8 mouse cellular contexts compared by ENCODE assay signal in genomic region chr10:83617366-83617765, GRCm38 (mm10). TPM values are rescaled to one million over a fixed set of nuclear protein-coding genes. Genes with fewer than 3 reads are reported as not detected.
DNase-seq lines count a peak whose midpoint lies in the region; ATAC-seq and TF ChIP-seq lines count a peak whose summit lies in the region.

No protein-coding gene starts in this region.

- intact Hi-C loops in gastrocnemius, adult 2 months (cut with DNase I) = no loop called here

- DNase-seq in gastrocnemius, adult 2 months = no peak
- no peak for DNase-seq in gastrocnemius, adult 18-20 months (ENCODE audit: low spot score)
- DNase-seq in spleen, postnatal 10 days (ENCODE audit: low spot score in 2 of 2) = peak; percentile 24 to 58
- DNase-seq in spleen, postnatal 36 days (ENCODE audit: low spot score in 2 of 2) = no peak
- peak; percentile 50 for DNase-seq in lung, postnatal 36 days
- DNase-seq in urinary bladder, postnatal 25 days (ENCODE audit: low spot score) = no peak
- DNase-seq in layer of hippocampus, postnatal 36 days = no peak

- no peak overlapping the region for H3K27ac ChIP-seq in gastrocnemius, adult 2 months

- TF ChIP-seq CTCF in gastrocnemius, adult 2 months (IDR thresholded peaks at IDR 0.05) = peak; percentile 61

- peak; percentile 71 for ATAC-seq in common myeloid progenitor, adult 5-6 weeks (replicated peaks; ENCODE audit: low read depth, poor library complexity, severe bottlenecking)

- no peak overlapping the region for H3K4me3 ChIP-seq in gastrocnemius, adult 2 months

RNA-seq across cellular contexts. Expression of gene Appl2, which starts 31.2 kb away (rescaled TPM):
- 10 to 100 TPM; 19.3 to 21.0 TPM for total RNA-seq in gastrocnemius, adult 2 months (2021)
- 10 to 100 TPM; 17.8 to 18.4 TPM for total RNA-seq in gastrocnemius, adult 18-20 months (2021)
- 12.4 and 18.5 TPM in 2 replicates for total RNA-seq in common myeloid progenitor, adult 5-6 weeks (2017)
- 10 to 100 TPM; 78.0 to 81.1 TPM for total RNA-seq in layer of hippocampus, postnatal 36 days (2021)

Comparison
In these comparisons a context has a peak if more than half of its experiments do, and no peak if none do; other contexts are left out.
1. DNase-seq: peak in spleen, postnatal 10 days (2 of 2) and lung, postnatal 36 days (single experiment); none in gastrocnemius, adult 2 months (single experiment), gastrocnemius, adult 18-20 months (single experiment), spleen, postnatal 36 days (0 of 2), urinary bladder, postnatal 25 days (single experiment) and layer of hippocampus, postnatal 36 days (0 of 2).